Mouse (Mus musculus) kidney, postnatal 10 days (tissue): ENCODE results near the gene Gm20538.

ENCODE experiments used
- DNase-seq: peaks from one replicate; pipeline ENCODE4 v3.0.0; 2021; ENCODE audit warnings: mixed read lengths

Gm20538 gene

DNA sequence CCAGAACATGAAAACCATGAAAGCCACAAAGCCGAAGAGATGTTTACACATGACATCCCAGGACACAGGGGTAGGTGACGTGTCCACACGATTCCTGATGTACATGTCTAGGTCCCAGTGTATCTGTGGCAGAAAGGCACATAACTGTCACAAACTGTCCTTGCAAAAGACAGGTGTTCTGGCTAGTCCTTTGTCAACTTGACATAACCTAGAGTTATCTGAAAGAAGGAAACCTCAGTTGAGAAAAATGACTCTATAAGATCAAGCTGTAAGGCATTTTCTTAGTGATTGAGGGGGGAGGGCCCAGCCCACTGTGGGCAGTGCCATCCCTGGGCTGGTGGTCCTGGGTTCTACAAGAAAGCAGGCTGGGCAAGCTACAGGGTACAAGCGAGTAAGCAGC is at the start of gene Gm20538:
Gene Gm20538, minus strand, starts transcription at position 101 of the 400 bp plus-strand sequence.
- no peak for DNase-seq

DNA sequence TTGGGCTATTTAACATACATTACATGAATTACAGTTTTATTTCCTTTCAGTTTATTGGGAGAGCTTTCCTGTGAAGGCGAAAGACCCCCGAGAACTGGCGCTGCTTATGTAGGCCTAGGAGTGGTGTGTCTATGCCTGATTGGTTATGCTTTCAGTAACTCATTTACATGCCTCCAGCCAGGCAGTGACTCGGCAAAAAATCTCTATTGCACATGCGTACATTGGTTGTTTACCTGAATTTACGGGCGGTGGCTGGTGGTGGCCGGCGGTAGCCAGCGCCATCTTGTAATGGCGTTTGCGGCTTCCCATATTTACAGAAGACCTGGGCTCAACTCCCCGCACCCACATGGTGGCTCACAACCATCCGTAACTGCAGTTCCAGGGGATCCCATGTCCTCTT is 41.5 kb upstream of the Gm20538 start:
- no peak for DNase-seq

DNA sequence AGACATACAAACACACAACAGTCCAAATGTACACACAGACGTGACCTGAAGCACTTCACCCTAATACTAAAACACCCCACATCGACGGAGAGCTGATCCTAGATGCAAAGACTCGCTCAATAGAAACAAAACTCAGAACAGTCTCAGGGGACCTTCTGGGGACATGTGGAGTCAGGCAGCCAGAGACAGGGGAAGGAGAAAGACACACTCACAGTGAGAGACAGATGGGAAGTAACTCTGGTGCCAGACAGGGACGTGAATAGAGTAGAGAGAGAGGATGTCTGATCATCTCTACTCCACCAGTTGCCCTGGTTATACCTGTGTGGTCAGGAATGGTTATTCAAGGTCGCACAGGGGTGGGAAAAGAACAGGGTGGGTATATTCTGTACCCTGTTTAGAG is 39.0 kb upstream of the Gm20538 start:
- DNase-seq = no peak

DNA sequence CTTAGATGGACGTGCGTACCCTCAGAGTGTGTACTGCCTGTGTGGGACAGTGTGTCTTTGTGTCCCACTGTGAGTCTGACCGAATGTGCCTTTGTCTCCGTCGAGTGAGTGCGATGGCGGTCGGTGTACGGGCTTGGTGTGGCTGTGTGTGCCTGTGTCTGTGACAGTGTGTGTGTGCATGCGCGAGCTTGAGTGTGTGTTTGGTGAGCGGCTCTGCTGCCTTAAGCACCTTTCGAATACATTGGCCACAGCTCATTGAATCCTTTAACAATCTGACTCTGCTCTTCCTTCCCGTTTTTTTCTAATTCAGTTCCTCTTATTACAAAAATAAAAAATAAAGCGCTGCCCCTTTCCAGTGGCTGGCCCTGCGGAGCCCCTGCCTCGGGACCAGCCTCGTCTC is 38.4 kb upstream of the Gm20538 start:
- DNase-seq = no peak

DNA sequence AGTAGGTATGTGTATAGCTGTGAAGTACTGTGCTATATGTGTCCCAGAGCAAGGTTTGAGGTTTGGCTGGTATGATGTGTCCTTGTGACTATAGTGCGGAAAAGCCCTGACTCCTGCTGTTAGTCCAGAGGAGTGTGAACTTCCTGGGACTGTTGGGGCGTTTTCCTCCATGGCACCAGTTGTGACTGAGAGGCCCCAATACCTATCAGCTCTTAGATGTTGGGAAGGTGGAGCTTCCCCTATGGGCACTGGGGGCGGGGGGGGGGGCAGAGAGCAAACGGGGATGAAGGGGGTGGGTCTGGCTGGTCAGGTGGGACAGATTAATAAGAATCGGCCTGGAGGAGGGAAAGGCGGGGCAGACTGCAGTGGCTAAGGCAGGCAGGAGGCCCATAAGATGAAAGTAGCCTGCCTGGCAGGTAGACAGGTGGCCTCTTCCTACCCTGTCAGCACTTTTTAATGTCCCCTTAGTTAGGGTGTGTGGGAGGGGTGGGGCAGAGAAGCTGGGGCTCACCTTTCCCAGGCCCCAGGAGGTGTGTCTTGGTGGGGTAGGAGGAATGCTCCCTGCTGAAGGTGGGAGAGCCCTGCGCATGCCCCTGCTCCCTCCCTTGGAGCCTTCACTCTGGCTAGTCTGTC is 37.1 kb upstream of the Gm20538 start:
- no peak for DNase-seq

DNA sequence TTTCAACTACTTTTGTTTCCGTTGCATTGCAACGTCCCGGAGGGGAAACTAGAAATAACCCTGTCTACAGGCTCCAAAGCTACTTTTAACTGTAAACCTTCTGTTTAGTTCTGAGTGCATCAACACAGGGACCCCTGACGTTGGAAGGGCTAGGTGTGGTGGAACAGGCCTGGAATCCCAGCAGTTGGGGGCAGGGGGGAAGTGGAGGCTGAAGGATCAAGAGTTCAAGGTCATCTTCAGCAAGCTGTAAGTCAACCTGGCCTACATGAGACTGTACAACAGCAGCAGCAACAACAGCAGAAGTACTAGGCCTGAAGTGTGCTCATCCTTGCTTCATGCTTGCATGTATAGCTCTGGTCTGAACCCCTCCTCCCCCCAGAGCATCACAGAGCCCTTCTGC is 35.4 kb upstream of the Gm20538 start:
- no peak for DNase-seq

DNA sequence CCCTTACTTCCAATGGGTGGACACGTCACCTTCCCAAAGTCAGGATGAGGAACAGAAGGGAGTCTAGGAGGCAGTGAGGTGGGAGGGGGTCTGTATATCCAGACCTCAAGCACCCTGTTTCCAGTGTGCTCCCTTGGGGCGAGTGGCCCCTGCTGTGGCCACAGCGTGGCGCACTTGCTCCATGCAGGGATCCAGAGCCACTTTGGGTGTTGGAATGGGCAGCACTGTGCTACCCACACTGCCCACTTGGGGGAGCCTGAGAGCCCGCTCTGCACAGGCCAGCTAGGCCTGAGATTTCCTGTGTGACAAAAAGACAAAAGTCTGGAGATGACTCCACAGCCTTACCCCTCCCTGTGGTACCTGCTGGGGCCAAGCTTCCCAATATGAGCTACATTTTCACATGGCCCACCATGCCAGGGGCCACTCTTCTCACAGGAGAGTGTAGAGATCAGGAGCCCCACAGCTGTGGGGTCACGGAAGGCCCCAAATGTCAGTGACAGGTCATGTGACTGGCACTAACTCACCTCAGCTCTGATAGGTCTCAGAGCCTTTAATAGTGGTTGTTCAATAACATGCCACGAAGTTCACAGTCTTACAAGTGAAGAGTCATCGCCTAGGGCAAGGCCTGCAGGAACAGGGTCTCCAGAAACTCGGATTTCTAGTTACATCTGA is 30.1 kb upstream of the Gm20538 start:
- peak; percentile 97 for DNase-seq

DNA sequence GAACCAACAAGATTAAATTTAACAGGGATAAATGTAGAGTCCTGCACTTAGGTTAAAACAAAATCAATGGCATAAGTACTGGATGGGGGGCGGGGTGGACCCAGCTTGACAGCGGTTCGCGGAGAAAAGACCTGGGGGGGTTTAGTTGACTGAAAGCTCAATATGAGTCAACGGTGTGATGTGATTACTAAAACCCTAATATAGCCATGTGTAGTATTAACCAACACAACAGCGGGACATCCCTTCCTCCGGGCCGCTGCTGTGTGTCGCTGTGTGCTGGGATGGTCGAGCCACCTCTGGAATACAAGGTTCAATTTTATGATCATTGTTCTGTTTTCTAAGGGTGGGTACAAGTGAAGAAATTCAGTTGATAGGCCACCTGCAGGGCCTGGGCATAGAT is 29.5 kb upstream of the Gm20538 start:
- DNase-seq = no peak

DNA sequence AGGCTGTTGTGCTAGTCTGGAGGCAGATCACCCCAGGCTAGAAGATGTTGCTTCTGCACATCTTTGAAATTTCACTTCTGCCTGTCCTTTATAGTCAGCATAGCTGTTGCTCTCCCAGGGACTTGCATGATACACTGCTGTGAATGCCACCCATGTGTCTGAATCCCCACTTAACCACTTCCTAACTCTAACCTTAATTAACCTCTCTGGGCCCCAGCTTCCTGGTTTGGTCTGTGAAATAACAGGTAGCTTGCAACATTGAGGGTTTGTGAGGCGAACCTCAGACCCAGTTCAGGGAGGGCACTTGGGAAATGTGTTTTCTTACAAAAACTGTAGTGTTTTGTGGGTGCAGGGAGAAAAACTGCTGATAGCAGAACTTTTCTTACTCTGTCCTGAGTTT is 25.4 kb upstream of the Gm20538 start:
- no peak for DNase-seq

DNA sequence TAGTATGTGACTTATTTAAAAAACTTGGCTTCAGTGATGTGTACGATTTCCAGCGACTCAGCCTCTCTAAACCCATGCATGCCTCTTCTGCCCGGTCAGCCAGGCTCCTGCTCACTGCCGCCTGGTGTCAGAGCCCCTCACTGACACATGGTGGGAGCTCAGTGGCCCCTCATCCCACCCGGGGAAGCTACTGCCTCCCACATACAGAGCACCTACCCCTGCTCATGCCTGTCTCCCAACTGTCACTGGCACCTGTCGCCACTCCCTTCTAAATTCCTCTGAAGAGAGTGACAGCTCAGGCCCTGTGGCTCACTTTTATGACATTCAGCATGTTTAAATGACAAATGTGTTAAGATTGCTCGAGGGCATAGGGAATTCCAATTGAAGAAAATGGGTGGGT is 23.6 kb upstream of the Gm20538 start:
- no peak for DNase-seq

DNA sequence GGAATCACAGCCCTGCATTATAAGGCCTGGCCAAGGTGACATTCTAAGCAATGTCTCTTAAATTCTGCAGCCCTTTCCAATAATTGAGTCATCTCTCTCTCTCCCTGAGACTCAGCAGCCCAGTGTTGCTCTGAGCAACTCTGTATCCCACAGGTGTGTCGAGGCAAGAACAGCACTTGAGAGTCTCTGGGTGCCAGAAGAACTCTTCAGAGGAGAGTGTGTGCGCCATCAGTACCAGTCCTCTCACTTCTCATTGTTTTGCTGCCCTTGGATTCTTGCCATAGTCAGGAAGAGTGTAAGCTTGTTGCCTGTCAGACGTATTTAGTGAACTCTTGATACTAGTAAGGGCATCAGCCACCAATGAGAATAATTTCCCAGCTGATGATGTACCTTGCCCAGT is 15.1 kb upstream of the Gm20538 start:
- no peak for DNase-seq

DNA sequence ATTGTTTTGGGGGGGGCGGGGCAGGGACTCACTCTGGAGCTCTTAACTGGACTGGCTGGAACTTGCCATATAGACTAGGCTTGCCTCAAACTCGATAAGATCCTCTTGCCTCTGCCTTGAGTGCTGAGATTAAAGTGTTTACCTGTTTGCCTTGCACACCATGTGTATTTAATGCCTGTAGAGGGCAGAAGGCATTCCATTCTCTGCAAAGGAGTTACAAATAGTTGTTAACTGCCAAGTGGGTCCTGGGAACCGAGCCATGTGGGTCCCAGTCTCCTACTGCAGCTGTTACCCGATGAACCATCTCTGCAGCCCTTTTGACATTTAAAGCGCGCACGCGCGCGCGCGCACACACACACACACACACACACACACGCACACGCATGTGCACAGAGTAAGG is 11.4 kb upstream of the Gm20538 start:
- DNase-seq = no peak

DNA sequence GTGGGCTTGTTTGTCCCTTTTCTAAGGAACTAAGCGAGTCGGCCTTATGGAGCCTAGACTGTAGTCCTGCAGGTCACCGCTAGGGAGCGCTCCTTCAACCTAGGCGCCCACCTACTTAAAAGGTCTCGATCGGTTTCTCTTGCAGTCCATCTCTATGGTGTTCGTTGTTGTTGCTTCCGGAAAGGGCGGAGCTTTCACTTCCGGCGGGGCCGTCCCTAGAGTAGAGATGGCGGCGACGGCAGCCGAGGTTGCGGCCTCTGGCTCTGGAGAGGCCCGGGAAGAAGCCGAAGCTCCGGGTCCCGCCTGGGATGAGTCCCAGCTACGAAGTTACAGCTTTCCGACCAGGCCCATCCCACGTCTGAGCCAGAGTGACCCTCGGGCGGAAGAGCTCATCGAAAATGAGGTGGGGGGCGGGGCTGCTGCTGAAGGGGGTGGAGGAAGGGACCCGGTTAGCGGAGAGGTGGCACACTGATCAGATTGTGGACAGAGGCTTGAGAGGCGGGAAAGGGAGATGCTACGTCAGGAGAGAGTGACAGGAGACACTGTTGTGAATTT is 10.1 kb upstream of the Gm20538 start, which contains the start of gene Hif1an:
Gene Hif1an, plus strand, starts transcription at position 199 of the 555 bp plus-strand sequence.
- DNase-seq = peak; percentile 95

DNA sequence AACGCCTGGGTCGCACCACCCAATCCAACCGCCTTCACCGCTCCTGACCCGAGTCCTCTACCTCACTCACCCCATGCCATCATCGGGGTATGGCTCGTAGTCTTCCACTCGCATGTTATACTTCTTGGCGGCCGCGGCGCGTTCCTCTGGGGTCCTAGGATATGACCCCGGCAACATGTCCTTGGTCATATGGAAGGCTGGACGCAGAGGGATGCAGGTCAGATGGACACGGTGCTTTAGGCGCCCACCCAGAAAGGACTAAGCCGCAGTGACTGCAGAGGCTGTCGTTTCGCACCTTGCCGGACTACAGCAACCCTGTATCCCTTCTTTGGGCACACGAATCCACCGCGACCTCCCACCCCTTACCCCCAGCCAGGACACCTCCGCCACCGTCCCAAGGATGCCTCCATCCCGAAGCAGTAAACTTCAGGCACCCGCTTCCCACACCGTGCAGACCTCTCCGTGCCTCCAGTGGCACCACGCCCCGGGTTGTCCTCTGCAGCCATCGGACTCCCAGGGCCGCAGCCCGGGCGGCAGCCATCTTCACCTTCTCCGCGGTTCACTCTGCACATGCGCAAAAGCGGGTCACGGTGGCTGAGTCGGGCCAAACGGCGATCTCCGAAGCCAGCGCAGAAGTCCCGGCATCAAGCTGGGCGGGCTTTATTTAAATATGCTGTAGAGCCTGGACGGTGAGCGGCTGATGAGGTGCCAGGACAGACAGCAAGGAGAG is 2.4 kb upstream of the Gm20538 start, which contains the start of gene Ndufb8:
Gene Ndufb8, minus strand, starts transcription at position 580 of the 730 bp plus-strand sequence.
- DNase-seq = peak; percentile 98

DNA sequence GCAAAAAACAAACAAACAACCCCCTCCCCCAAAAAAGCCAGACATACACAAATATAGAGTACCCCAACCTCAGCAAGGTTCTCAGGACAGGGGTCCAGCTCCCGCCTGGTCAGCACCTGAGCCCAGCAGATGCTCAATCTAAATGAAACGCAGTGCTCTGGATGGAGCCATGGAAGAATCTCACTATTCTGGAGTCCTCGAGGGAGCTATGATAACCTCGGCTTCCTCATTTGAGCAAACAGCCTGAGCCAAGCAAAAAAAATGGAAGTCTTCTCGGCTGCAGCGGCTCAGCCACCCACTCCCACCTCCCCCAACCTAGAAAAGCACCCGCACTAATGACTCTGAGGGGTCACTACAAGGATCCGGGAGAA is 1.8 kb upstream of the Gm20538 start:
- DNase-seq = no peak

DNA sequence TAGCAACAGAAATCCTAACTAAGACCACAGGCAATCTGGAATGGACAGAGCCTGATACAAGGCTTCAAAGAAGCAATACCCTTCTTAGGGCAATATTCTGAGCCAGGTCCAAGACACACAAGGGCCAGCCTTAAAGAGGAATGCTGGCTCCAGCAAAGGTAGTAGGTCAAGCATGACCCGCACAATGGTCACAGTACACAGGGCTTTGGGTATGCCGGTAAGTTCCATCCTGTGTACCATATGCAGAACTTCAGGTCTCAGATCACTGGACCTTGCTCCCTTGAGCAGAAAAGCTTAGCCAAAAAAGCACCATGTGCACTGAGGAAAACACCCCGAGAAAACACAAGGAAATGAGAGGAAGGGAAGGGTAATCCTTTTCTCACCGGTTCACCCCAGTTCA is 655 bp upstream of the Gm20538 start:
- peak; percentile 26 for DNase-seq

DNA sequence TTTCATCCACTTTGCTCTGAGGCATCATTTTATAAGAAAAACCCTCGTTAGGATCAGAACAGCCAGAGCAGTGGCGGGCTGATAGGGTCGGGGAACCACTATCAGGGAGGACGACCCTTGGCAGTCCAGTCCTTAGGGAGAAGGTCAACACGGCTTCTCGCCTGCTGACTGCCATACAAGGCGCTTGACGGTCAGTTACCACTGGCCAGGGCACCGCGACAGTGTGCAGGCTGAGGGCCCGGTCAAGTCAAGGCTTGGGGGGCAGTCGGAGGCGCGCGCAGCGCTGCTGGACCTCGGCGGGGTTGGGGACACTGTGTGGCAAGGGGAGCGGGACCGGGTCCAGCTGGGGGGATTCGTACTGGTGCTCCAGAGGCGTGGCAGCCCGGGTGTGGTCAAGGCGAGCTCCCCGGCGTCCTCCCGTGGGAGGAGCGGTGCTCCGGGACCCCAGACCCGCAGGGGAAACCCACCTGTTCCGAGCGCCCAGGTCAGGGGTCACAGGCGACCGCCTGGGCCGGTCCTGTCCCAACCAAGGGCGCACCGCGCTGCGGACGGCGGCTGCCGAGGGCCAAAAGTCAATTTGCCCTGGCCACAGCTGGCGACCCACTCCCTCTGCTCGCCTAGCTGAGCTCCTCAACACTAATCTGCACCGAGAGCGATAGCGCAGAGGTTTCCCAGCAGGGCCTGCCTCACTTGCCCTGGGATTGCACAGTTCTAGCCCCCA is 7.2 kb downstream of the Gm20538 start, which contains the start of gene Sec31b:
Gene Sec31b, minus strand, starts transcription at position 544 of the 721 bp plus-strand sequence.
- peak; percentile 75 for DNase-seq

DNA sequence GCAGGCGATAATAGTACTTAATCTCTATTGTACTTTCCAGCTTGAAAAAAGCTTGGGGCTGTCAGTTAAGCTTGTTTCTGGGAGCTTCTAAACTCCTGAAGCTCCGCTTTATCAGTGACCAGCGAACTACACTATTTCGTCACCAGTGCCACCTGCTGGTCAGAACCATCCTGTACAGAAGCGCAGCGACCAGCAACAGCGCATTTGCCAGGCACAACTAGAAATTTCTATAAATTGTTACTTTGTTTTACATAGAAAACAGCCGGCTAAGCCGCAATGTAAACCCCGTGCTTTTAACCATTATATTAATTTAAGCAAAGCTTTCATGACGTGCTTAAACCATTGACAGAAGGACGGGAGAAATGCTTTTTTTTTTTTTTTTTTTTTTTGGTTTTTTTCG is 7.9 kb downstream of the Gm20538 start:
- peak; percentile 87 for DNase-seq

DNA sequence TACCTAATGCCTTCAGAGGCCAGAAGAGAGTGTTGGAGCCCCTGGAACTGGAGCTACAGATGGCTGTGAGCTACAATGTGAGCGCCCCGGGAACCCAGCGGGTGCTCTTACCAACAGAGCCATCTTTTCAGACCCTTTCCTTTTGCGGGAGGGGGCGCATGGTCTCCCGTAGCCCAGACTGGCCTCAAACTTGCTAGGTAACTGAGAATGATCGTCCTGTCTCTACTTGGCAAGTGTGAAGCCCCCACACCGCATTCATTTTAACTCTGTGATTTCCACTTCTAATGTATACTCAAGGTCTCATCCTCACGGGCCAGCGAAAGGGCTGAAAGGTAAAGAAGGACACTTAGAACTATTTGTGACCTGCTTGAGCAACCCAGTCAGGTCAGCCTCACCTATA is 8.3 kb downstream of the Gm20538 start:
- no peak for DNase-seq

DNA sequence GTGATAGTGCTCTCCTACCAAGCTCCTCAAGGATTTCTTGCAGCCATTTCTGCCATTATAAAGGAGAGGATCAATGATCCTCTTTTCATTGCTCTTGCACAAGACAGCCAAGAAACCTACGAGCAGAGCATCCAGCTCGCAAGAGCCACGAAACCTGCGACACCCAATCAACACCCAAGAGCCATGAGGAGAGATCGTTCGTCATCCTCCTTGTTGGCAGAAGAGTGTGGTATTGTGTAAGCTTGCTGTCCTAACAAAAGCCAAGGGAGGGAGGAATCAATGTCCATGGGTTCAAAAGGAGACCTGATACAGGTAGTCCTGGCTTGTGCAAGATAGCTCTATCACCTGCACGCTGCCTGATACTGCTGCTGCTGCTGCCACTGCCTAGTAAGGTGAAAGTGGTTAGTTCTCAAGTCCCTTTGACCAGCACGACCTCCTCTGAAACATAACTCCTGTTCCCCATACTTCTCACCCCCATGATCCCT is 9.9 kb downstream of the Gm20538 start:
- no peak for DNase-seq

DNA sequence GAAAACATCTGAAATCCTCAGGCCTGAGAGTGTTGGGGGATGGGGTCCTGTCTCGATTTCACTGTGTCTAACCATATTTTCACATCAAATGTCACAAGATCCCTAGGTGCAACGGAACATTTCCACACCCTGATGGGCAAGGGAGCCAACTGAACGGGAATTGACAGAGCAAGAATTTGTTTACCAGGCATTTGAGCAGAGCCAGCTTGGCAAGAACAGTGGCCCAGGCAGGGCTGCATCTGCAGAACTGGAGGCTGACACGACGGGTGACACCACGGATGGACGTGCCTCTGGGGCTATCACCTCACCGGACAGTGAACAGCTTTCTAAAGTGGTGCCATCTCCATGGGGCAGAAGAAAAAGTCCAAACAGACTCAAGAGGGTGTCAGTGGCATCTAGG is 15.2 kb downstream of the Gm20538 start:
- DNase-seq = no peak

DNA sequence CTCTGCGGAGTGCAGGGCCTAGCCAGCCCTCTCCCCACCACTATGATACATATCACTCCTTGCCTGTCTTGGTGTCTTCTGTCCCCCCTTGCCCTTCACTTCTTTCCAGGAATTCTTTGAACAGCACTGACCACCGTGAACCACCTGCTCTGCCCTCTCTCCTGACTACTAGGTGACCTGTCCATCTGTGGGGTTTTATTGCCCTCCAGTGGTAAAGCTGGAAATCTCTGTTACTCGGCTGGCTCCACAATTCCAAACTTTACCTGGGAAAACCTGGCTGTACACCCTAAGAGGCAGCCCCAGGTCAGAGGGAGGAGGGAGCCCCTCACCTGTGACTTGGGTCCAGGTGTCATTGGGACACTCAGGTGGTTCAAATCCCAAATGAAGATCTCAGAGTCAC is 17.3 kb downstream of the Gm20538 start:
- peak; percentile 38 for DNase-seq

DNA sequence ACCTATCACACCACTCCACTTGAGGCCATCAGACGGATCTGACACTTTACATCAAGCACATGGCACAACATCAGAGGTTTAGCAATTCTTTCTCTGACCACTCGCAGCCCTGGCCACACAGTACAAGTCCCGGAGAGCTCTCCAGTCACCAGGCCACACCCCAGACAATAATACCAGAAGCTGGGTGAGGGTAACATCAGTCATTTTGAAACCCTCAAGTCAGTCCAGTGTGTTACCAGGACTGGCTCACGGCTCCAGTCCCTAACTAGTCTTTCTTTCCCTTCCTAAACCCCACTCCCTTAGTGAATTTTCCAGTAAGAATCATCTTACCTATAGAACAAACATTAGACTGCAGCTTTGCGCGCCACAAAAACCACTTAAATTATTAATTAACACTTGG is 22.6 kb downstream of the Gm20538 start:
- no peak for DNase-seq
